Mouse (Mus musculus) ES-E14 (cell line): ENCODE data around the gene 4930544G11Rik. TPM values are rescaled to one million over a fixed set of nuclear protein-coding genes. Genes with fewer than 3 reads are reported as not detected.

Experiments used
- DNase-seq: peaks from one replicate; pipeline ENCODE4 v3.0.0-alpha.2; 2013; ENCODE audit warnings: low read depth, low spot score
- H3K27ac ChIP-seq: 2 replicates; pipeline ENCODE4 v1.5.1; 2012; ENCODE audit warnings: low read depth, mild to moderate bottlenecking, low read length, moderate library complexity, mixed read lengths; ENCODE audit not compliant: poor library complexity, insufficient read depth, severe bottlenecking
- H3K36me3 ChIP-seq: 2 replicates; pipeline ENCODE4 v1.6.1; 2012; ENCODE audit warnings: mild to moderate bottlenecking, low read length, moderate library complexity, mixed read lengths; ENCODE audit not compliant: control insufficient read depth, poor library complexity, insufficient read depth, severe bottlenecking
- H3K4me1 ChIP-seq, 2 experiments: fragments of 150-350 bp in 1 of 2; sonication (generic) in 1 of 2; 2 replicates each; pipeline ENCODE4 v1.6.1; 2012; ENCODE audit warnings: low read length in 2 of 2, mild to moderate bottlenecking in 1 of 2, mixed read lengths in 1 of 2; ENCODE audit not compliant: control insufficient read depth in 2 of 2, insufficient read depth in 2 of 2, poor library complexity in 1 of 2
- H3K4me3 ChIP-seq, 2 experiments: fragments of 150-350 bp in 1 of 2; sonication (generic) in 1 of 2; 2 replicates each; pipeline ENCODE4 v1.5.1; 2012; ENCODE audit warnings: low read length in 2 of 2, low read depth in 1 of 2, mild to moderate bottlenecking in 1 of 2, mixed read lengths in 1 of 2; ENCODE audit not compliant: insufficient read depth in 1 of 2, poor library complexity in 1 of 2, severe bottlenecking in 1 of 2
- H3K9ac ChIP-seq: 2 replicates; pipeline ENCODE4 v1.6.1; 2012; ENCODE audit warnings: low read depth, mild to moderate bottlenecking, low read length, mixed read lengths; ENCODE audit not compliant: poor library complexity, insufficient read depth, severe bottlenecking
- H3K9me3 ChIP-seq: fragments of 150-350 bp; sonication (generic); 2 replicates; pipeline ENCODE4 v1.6.1; 2012; ENCODE audit warnings: low read depth, mild to moderate bottlenecking, low read length; ENCODE audit not compliant: control insufficient read depth, insufficient read depth
- CHD2 ChIP-seq: IDR thresholded peaks from 2 replicates; pipeline ENCODE4 v1.6.1; 2014; ENCODE audit warnings: mild to moderate bottlenecking, low read depth, low read length, inconsistent platforms
- HCFC1 ChIP-seq: IDR thresholded peaks from 2 replicates; pipeline ENCODE4 v1.6.1; 2012; ENCODE audit warnings: low read length, inconsistent platforms, borderline replicate concordance; ENCODE audit not compliant: insufficient read depth
- MAFK ChIP-seq: IDR thresholded peaks from 2 replicates; pipeline ENCODE4 v1.6.1; 2014; ENCODE audit warnings: mild to moderate bottlenecking, low read depth, low read length, inconsistent platforms; ENCODE audit not compliant: insufficient read depth
- ZC3H11A ChIP-seq: IDR thresholded peaks from 2 replicates; pipeline ENCODE4 v1.6.1; 2012; ENCODE audit warnings: low read depth, mild to moderate bottlenecking, inconsistent platforms, low read length, borderline replicate concordance
- ZNF384 ChIP-seq: IDR thresholded peaks from 2 replicates; pipeline ENCODE4 v1.6.1; 2012; ENCODE audit warnings: low read depth, low read length, inconsistent platforms
- in situ Hi-C, 2 experiments: fragments of 600-800 bp; cut with MboI; formaldehyde crosslinking; loops; one replicate each; pipeline ENCODE4 v1.15.1; 2025; ENCODE audit warnings: low sequenced_read_pairs in 2 of 2, inconsistent platforms in 1 of 2; ENCODE audit not compliant: unreplicated experiment in 2 of 2
- total RNA-seq: library from RNA; depleted of rRNA; stranded (reverse); fragments of 300-350 nt; gene quantifications from 2 replicates; pipeline ENCODE4 v1.2.3, GENCODE M21; 2012

4930544G11Rik gene
- total RNA-seq, 1 experiment = not detected

DNA sequence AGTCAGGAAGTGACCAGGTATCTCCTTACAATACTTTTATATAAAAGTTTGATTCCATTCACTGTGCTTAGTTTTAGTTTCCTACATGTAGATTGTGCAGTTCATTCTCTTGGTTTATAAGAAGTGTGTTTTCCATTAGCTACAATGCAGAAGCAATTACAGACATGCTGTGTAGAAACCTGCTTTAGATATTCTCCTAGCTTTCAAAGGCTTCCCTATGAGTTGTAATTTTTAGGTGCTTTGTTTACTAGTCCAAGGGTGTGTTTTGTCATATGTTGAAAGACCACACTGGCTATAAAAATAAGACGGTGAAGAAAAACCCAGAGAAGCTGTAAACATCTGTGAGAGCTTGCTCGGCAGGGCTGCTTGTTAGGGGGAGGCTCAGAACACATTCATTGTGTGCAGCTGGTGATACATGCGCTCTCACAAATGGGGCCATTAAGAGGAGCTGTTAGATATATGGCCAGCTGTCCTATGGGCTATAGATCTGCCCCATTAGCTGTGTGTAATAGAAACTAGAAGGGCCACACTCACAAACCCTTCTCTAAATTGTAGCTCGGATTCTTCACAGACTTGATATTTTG, 28.8 kb upstream of the 4930544G11Rik start:
- Histone ChIP-seq H3K27ac (no peak overlapping the region), H3K9ac (no peak overlapping the region), H3K36me3 (peaks cover 6% of the 10 kb centered on the region), H3K9me3 (no peaks in the 10 kb centered on the region), H3K4me3 (no peak overlapping the region), H3K4me1 (no peaks in the 10 kb centered on the region)
- TF ChIP-seq MAFK (no peak), HCFC1 (no peak), CHD2 (no peak), ZC3H11A (no peak), ZNF384 (no peak)
- no peak for DNase-seq
- in situ Hi-C loops = no loop called here

DNA sequence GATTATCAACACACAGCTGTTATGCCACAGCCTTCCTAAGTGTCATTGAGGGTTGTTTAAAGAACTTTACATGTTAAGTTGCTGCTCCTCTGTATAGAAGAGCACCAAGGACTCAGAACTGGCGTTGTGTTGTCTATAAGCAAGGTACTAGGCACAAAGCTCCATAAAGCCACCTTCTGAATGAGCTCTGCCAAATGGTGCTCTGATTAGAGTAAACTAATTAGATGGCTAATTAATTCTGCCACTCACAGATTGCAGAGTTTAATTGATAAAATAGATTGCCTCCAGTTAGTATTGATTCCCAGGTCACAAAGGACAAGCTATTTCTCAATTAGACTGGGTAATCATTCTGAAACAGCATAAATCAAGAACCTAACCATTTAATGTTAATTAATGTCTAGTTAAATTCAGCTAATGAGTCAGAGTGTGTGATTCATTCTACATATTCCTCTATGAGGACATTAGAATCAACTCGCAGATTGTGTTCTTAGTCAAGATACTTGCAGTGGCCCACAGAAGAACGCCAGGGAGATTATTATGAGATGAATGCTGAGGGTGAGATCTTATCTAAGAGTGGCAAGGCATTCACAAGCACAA, 26.6 kb upstream of the 4930544G11Rik start:
- H3K9ac ChIP-seq = no peak overlapping the region
- TF ChIP-seq ZNF384 (no peak), HCFC1 (no peak), CHD2 (no peak), ZC3H11A (no peak), MAFK (no peak)
- in situ Hi-C loops = no loop called here
- no peaks in the 10 kb centered on the region for H3K4me1 ChIP-seq
- no peak overlapping the region for H3K27ac ChIP-seq
- no peak for DNase-seq
- H3K4me3 ChIP-seq = no peak overlapping the region
- peaks cover 10% of the 10 kb centered on the region for H3K36me3 ChIP-seq
- no peaks in the 10 kb centered on the region for H3K9me3 ChIP-seq

DNA sequence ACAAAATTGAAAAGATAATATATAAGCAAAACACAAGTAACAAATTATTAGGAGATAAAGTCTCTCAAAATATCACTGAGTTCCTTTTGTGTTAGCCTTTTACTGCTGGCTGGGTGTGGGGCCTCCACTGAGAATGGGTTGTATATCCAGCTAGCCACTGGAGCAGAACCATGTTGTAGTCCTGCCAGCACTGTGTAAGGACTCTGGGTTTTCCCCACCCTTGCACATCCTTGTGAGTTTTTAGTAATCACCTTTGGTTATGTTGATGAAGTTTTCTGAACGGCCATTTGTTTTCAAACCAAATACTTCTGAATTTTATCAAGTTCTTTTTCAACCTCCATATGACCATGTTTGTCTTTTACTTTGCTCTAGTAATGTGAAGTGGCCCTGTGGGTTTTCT, 21.9 kb upstream of the 4930544G11Rik start:
- no peak for TF ChIP-seq ZNF384
- TF ChIP-seq ZC3H11A = no peak
- no peak for TF ChIP-seq HCFC1
- no peak for TF ChIP-seq CHD2
- no peak for TF ChIP-seq MAFK
- H3K4me1 ChIP-seq = peaks cover 2% of the 10 kb centered on the region in 2 experiments; a peak in 1 of 4 replicates
- no peak overlapping the region for H3K9ac ChIP-seq
- no peak overlapping the region for H3K4me3 ChIP-seq
- no peak for DNase-seq
- H3K9me3 ChIP-seq = no peaks in the 10 kb centered on the region
- H3K36me3 ChIP-seq = peaks cover 13% of the 10 kb centered on the region
- in situ Hi-C loops = no loop called here
- no peak overlapping the region for H3K27ac ChIP-seq

- Histone ChIP-seq H3K27ac (no peak overlapping the region), H3K36me3 (peaks cover 12% of the 10 kb centered on the region), H3K4me3 (no peak overlapping the region), H3K9ac (no peak overlapping the region), H3K9me3 (no peaks in the 10 kb centered on the region), H3K4me1 (peaks cover 2% of the 10 kb centered on the region in 2 experiments; a peak in 1 of 4 replicates)
- in situ Hi-C loops = no loop called here
- no peak for DNase-seq
- TF ChIP-seq HCFC1 = no peak
- no peak for TF ChIP-seq ZNF384
- no peak for TF ChIP-seq ZC3H11A
- no peak for TF ChIP-seq MAFK
- TF ChIP-seq CHD2 = no peak
Measured at GRCm38 (mm10) chr6:65932776-65933175, 19.6 kb upstream of the 4930544G11Rik start.

DNA sequence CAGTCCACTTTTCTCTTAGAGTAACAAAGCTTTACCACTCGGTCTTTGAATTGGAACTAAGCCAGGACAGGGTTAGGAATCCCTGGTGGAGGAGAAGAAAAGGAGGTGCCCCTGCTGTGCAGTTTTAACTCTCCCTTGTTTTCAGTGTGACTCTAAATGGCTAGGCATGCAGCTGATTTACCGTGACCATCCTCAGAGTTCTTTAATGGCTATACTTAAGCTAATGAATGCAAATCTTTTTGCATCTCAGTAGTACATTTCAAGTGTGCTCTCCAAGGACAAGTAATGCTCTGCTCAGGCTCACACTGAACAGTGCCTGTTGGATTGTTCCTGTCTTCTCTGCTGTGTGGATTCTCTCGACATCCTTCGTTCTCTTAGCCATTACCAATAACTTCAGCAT, 19.2 kb upstream of the 4930544G11Rik start:
- Histone ChIP-seq H3K36me3 (peaks cover 12% of the 10 kb centered on the region), H3K27ac (no peak overlapping the region), H3K9ac (no peak overlapping the region), H3K4me3 (no peak overlapping the region), H3K9me3 (no peaks in the 10 kb centered on the region), H3K4me1 (peaks cover 2% of the 10 kb centered on the region in 2 experiments; a peak in 1 of 4 replicates)
- DNase-seq = peak; percentile 69
- TF ChIP-seq HCFC1 = no peak
- no peak for TF ChIP-seq MAFK
- TF ChIP-seq CHD2 = no peak
- in situ Hi-C loops = no loop called here
